Mouse (Mus musculus): ENCODE results near the gene Tomm34.
A peak's percentile ranks its signal among the peaks of the same experiment; 100 is the strongest.

Tomm34 gene

GRCm38 (mm10) chr2:164010944-164011343, 60.0 kb downstream of the Tomm34 start:
- DNase-seq (ENCODE audit: low spot score), result no peak

GRCm38 (mm10) chr2:164010496-164010895, 60.5 kb downstream of the Tomm34 start:
- no peak for DNase-seq (ENCODE audit: low spot score)

DNA sequence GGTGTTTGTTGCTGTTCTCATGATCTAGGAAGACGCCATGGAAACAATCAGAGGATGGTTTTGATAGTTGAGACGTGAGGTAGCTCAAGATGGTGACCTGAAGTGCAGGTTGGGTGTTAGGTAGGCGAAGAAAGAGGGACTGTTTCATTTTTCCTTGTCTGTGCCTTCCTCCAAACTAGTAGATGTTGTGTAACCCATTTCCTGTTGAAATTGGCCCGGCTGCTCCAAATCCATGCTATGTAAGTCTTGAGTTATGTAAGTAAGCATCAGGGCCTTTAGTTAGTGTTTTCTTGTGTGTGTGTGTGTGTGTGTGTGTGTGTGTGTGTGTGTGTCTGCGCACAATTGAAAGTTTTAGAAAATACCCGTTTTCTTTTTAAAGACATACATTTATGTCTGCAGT, 61.7 kb downstream of the Tomm34 start:
- DNase-seq (ENCODE audit: low spot score), result no peak

- DNase-seq (ENCODE audit: low spot score), result no peak
These were observed 62.9 kb downstream of the Tomm34 start for GRCm38 (mm10) chr2:164007987-164008545.

DNA sequence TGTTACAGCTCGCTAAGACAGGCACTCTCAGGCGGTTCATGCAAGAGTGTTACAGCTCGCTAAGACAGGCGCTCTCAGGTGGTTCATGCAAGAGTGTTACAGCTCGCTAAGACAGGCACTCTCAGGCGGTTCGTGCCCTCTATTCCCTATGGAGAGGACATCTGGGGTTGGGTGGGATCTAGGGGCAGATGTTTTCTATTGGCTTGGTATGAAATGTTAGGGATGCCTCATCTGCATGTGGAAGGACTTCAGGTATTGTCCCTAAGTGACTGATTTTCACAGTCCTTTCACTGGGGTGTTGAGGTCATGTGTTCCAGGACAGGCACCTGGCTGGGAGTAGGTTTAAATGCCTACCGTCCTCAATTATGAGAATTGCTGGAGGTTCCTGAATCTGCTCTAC, 63.4 kb downstream of the Tomm34 start:
- no peak for DNase-seq (ENCODE audit: low spot score)

- peak; percentile 26 for DNase-seq (ENCODE audit: low spot score)
These were observed 64.0 kb downstream of the Tomm34 start for GRCm38 (mm10) chr2:164006932-164007331.

DNA sequence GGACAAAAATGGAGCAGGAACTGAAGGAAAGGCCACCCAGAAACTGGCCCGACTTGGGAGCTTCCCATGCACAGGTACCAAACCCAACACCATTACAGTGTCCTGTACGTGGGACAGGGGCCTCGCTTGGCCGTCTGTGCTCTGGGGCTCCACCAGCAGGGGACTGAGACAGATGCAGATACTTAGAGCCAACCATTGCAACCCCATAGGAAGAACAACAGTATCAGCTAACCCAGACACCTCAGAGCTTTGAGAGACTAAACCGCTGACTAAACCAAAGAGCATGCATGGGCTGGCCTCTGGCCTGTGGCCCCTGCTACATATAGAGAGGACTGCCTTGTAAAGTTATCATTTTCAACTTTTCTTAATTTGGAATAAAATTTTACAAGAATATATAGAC, 66.5 kb downstream of the Tomm34 start:
- DNase-seq (ENCODE audit: low spot score), result no peak
